Mouse (Mus musculus): Measurements from ENCODE around the gene Gnptg. TPM values are rescaled to one million over a fixed set of nuclear protein-coding genes. Genes with fewer than 3 reads are reported as not detected.
"Not testable (repeated sequence)": the region's sequence is repeated elsewhere in the genome, so short reads cannot be mapped to it uniquely, and the experiment has no call there.

Gnptg gene
- polyA plus RNA-seq, 1 experiment from 2014 or later: 41.5 TPM

- no peak overlapping the region for H3K4me2 ChIP-seq (replicated peaks; ENCODE audit: low read depth, low read length)
- no peaks in the 10 kb centered on the region for H3K27me3 ChIP-seq (ENCODE audit: control insufficient read depth, insufficient read depth, low read length)
- ATAC-seq (ENCODE audit: low FRiP score, low TSS enrichment): no peak
- H3K9ac ChIP-seq (ENCODE audit: low read depth, low read length): no peak overlapping the region
- no peak overlapping the region for H3K4me3 ChIP-seq (ENCODE audit: low read length)
- H3K36me3 ChIP-seq (ENCODE audit: control insufficient read depth, insufficient read depth, low read length): peaks cover 17% of the 10 kb centered on the region
- WGBS: 81% methylated on average over 18 of the region's 18 CpGs
- H3K4me1 ChIP-seq (ENCODE audit: control insufficient read depth, insufficient read depth, low read length): no peaks in the 10 kb centered on the region
- no peaks in the 10 kb centered on the region for H3K9me3 ChIP-seq (ENCODE audit: control insufficient read depth, low read length)
- no peak overlapping the region for H3K27ac ChIP-seq (ENCODE audit: low read depth, low read length)
Measured at GRCm38 (mm10) chr17:25248033-25248750, 8.3 kb upstream of the Gnptg start.

- ATAC-seq (ENCODE audit: low FRiP score, low TSS enrichment): no peak
- Histone ChIP-seq H3K27me3 (ENCODE audit: control insufficient read depth, insufficient read depth, low read length) (no peaks in the 10 kb centered on the region), H3K4me1 (ENCODE audit: control insufficient read depth, insufficient read depth, low read length) (peaks cover 13% of the 10 kb centered on the region), H3K4me3 (ENCODE audit: low read length) (no peak overlapping the region), H3K4me2 (replicated peaks; ENCODE audit: low read depth, low read length) (no peak overlapping the region), H3K36me3 (ENCODE audit: control insufficient read depth, insufficient read depth, low read length) (peaks cover 33% of the 10 kb centered on the region), H3K27ac (ENCODE audit: low read depth, low read length) (no peak overlapping the region), H3K9ac (ENCODE audit: low read depth, low read length) (no peak overlapping the region), H3K9me3 (ENCODE audit: control insufficient read depth, low read length) (no peaks in the 10 kb centered on the region)
- 82% methylated on average over 16 of the region's 16 CpGs for WGBS
Measured at GRCm38 (mm10) chr17:25244239-25244638, 4.3 kb upstream of the Gnptg start.

GRCm38 (mm10) chr17:25243131-25243780 lies 3.3 kb upstream of the Gnptg start:
- H3K4me1 ChIP-seq (ENCODE audit: control insufficient read depth, insufficient read depth, low read length): peaks cover 16% of the 10 kb centered on the region
- no peak overlapping the region for H3K4me3 ChIP-seq (ENCODE audit: low read length)
- WGBS: 88% methylated on average over 11 of the region's 11 CpGs
- H3K9ac ChIP-seq (ENCODE audit: low read depth, low read length): no peak overlapping the region
- no peak overlapping the region for H3K4me2 ChIP-seq (replicated peaks; ENCODE audit: low read depth, low read length)
- no peak for ATAC-seq (ENCODE audit: low FRiP score, low TSS enrichment)
- H3K27me3 ChIP-seq (ENCODE audit: control insufficient read depth, insufficient read depth, low read length): no peaks in the 10 kb centered on the region
- no peak overlapping the region for H3K27ac ChIP-seq (ENCODE audit: low read depth, low read length)
- H3K9me3 ChIP-seq (ENCODE audit: control insufficient read depth, low read length): no peaks in the 10 kb centered on the region
- H3K36me3 ChIP-seq (ENCODE audit: control insufficient read depth, insufficient read depth, low read length): peaks cover 33% of the 10 kb centered on the region

GRCm38 (mm10) chr17:25235635-25236034 lies 4.3 kb downstream of the Gnptg start:
- no peak overlapping the region for H3K4me2 ChIP-seq (replicated peaks; ENCODE audit: low read depth, low read length)
- H3K4me1 ChIP-seq (ENCODE audit: control insufficient read depth, insufficient read depth, low read length): peaks cover 6% of the 10 kb centered on the region; the same call in 1 of the 2 replicates
- no peak overlapping the region for H3K27ac ChIP-seq (ENCODE audit: low read depth, low read length)
- H3K9me3 ChIP-seq (ENCODE audit: control insufficient read depth, low read length): no peaks in the 10 kb centered on the region
- peaks cover 30% of the 10 kb centered on the region; the same call in 1 of the 2 replicates for H3K36me3 ChIP-seq (ENCODE audit: control insufficient read depth, insufficient read depth, low read length)
- 90% methylated on average over 9 of the region's 9 CpGs for WGBS
- ATAC-seq (ENCODE audit: low FRiP score, low TSS enrichment): no peak
- H3K4me3 ChIP-seq (ENCODE audit: low read length): no peak overlapping the region
- H3K9ac ChIP-seq (ENCODE audit: low read depth, low read length): no peak overlapping the region
- H3K27me3 ChIP-seq (ENCODE audit: control insufficient read depth, insufficient read depth, low read length): no peaks in the 10 kb centered on the region

GRCm38 (mm10) chr17:25231621-25232020 lies 8.3 kb downstream of the Gnptg start:
- not testable (repeated sequence) for H3K4me1 ChIP-seq (ENCODE audit: control insufficient read depth, insufficient read depth, low read length); H3K4me3 ChIP-seq (ENCODE audit: low read length); H3K27ac ChIP-seq (ENCODE audit: low read depth, low read length); H3K27me3 ChIP-seq (ENCODE audit: control insufficient read depth, insufficient read depth, low read length); ATAC-seq (ENCODE audit: low FRiP score, low TSS enrichment); H3K9ac ChIP-seq (ENCODE audit: low read depth, low read length); H3K9me3 ChIP-seq (ENCODE audit: control insufficient read depth, low read length); H3K4me2 ChIP-seq (replicated peaks; ENCODE audit: low read depth, low read length)
- WGBS: 83% methylated on average over 3 of the region's 11 CpGs
- H3K36me3 ChIP-seq (ENCODE audit: control insufficient read depth, insufficient read depth, low read length): peaks cover 39% of the 10 kb centered on the region; the same call in 1 of the 2 replicates

- Histone ChIP-seq H3K27me3 (ENCODE audit: control insufficient read depth, insufficient read depth, low read length) (no peaks in the 10 kb centered on the region), H3K36me3 (ENCODE audit: control insufficient read depth, insufficient read depth, low read length) (peaks cover 35% of the 10 kb centered on the region; the same call in 1 of the 2 replicates), H3K27ac (ENCODE audit: low read depth, low read length) (no peak overlapping the region), H3K9ac (ENCODE audit: low read depth, low read length) (no peak overlapping the region), H3K4me2 (replicated peaks; ENCODE audit: low read depth, low read length) (no peak overlapping the region), H3K4me1 (ENCODE audit: control insufficient read depth, insufficient read depth, low read length) (no peaks in the 10 kb centered on the region), H3K4me3 (ENCODE audit: low read length) (no peak overlapping the region), H3K9me3 (ENCODE audit: control insufficient read depth, low read length) (no peaks in the 10 kb centered on the region)
- no peak for ATAC-seq (ENCODE audit: low FRiP score, low TSS enrichment)
- WGBS: 93% methylated on average over 3 of the region's 3 CpGs
Measured at GRCm38 (mm10) chr17:25230700-25231099, 9.2 kb downstream of the Gnptg start.

DNA sequence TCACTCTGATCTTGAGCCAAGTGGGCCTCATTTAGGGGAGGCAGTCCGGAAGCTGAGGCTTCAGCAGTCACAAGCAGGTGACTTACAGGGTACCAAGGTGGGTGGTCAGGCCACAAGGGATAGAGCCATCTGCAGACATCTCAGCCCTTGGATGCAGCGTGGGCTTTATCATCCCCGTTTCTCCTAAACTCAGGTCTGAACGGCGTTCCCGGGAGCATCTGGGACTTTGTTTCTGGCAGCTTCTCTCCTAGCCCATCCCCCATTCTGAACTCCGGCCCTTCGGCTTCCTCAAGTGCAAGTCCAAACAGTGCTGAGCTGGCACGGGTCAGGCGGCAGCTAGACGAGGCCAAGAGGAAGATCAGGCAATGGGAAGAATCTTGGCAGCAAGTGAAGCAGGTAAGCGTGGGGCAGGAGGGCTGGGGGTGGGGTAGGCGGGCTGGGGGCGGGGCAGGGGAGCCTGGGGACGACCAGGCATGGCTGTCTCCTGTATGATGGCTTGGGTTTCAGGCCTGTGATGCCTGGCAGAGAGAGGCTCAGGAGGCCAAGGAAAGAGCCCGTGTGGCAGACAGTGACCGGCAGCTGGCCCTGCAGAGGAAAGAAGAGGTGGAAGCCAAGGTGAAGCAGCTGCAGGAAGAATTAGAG lies 9.8 kb downstream of the Gnptg start:
- not testable (repeated sequence) for H3K9me3 ChIP-seq (ENCODE audit: control insufficient read depth, low read length); H3K4me1 ChIP-seq (ENCODE audit: control insufficient read depth, insufficient read depth, low read length); H3K4me2 ChIP-seq (replicated peaks; ENCODE audit: low read depth, low read length); H3K9ac ChIP-seq (ENCODE audit: low read depth, low read length); ATAC-seq (ENCODE audit: low FRiP score, low TSS enrichment); H3K27me3 ChIP-seq (ENCODE audit: control insufficient read depth, insufficient read depth, low read length); H3K4me3 ChIP-seq (ENCODE audit: low read length); H3K27ac ChIP-seq (ENCODE audit: low read depth, low read length)
- H3K36me3 ChIP-seq (ENCODE audit: control insufficient read depth, insufficient read depth, low read length): peaks cover 29% of the 10 kb centered on the region; the same call in 1 of the 2 replicates
- WGBS: 74% methylated on average over 12 of the region's 17 CpGs

GRCm38 (mm10) chr17:25227991-25228390 lies 11.9 kb downstream of the Gnptg start:
- no peaks in the 10 kb centered on the region for H3K4me1 ChIP-seq (ENCODE audit: control insufficient read depth, insufficient read depth, low read length)
- no peaks in the 10 kb centered on the region for H3K27me3 ChIP-seq (ENCODE audit: control insufficient read depth, insufficient read depth, low read length)
- H3K9me3 ChIP-seq (ENCODE audit: control insufficient read depth, low read length): no peaks in the 10 kb centered on the region
- no peak for ATAC-seq (ENCODE audit: low FRiP score, low TSS enrichment)
- H3K27ac ChIP-seq (ENCODE audit: low read depth, low read length): no peak overlapping the region
- H3K4me2 ChIP-seq (replicated peaks; ENCODE audit: low read depth, low read length): no peak overlapping the region
- peaks cover 20% of the 10 kb centered on the region; the same call in 1 of the 2 replicates for H3K36me3 ChIP-seq (ENCODE audit: control insufficient read depth, insufficient read depth, low read length)
- 88% methylated on average over 5 of the region's 5 CpGs for WGBS
- H3K4me3 ChIP-seq (ENCODE audit: low read length): no peak overlapping the region
- H3K9ac ChIP-seq (ENCODE audit: low read depth, low read length): no peak overlapping the region

DNA sequence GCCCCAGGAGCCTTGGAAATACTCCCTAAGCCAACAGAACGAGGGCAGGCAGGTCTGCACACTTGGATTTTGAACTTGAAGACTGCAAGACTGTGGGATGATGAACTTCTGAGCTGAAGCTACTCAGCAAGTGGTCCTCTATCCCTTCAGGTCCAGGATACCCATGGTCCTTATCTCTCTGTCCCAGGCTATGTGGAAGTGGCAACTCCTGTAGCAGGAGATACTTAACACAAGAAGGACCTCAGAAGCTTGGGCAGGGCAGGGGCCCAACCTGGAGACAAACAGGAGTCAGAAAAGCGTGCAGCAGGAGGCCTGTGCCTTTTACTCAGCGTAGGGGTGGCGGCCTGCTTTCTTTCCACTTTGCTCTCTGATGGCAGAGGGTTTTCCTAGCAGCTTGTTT lies 14.3 kb downstream of the Gnptg start:
- WGBS: 84% methylated on average over 4 of the region's 4 CpGs
- Histone ChIP-seq H3K9me3 (ENCODE audit: control insufficient read depth, low read length) (no peaks in the 10 kb centered on the region), H3K36me3 (ENCODE audit: control insufficient read depth, insufficient read depth, low read length) (peaks cover 13% of the 10 kb centered on the region; the same call in 1 of the 2 replicates), H3K27me3 (ENCODE audit: control insufficient read depth, insufficient read depth, low read length) (no peaks in the 10 kb centered on the region), H3K27ac (ENCODE audit: low read depth, low read length) (no peak overlapping the region), H3K4me2 (replicated peaks; ENCODE audit: low read depth, low read length) (no peak overlapping the region), H3K4me3 (ENCODE audit: low read length) (no peak overlapping the region), H3K9ac (ENCODE audit: low read depth, low read length) (no peak overlapping the region), H3K4me1 (ENCODE audit: control insufficient read depth, insufficient read depth, low read length) (peaks cover 6% of the 10 kb centered on the region; the same call in 1 of the 2 replicates)
- ATAC-seq (ENCODE audit: low FRiP score, low TSS enrichment): no peak

Data from kidney, embryonic 14.5 days (tissue).